Mouse (Mus musculus) erythroid progenitor cell, adult 5-6 weeks (primary cell): ENCODE measurements around the gene Gm10842. TPM values are rescaled to one million over a fixed set of nuclear protein-coding genes. Genes with fewer than 3 reads are reported as not detected.
A peak's percentile ranks its signal among the peaks of the same experiment; 100 is the strongest.
"Not testable (repeated sequence)": the region's sequence is repeated elsewhere in the genome, so short reads cannot be mapped to it uniquely, and the experiment has no call there.

Source experiments
- ATAC-seq: replicated peaks from 2 replicates; pipeline ENCODE4 v1.8.0; 2016; ENCODE audit warnings: moderate number of reproducible peaks, mild to moderate bottlenecking, moderate TSS enrichment, inconsistent platforms; ENCODE audit not compliant: poor library complexity, low FRiP score, severe bottlenecking
- total RNA-seq, 2 experiments: library from RNA; stranded (forward) in 1 of 2; stranded (reverse) in 1 of 2; fragments of 150-400 nt in 1 of 2; fragments of 186-747, 209-891 nt in 1 of 2; gene quantifications; 2 replicates each; pipeline versions ENCODE4 v1.2.3 to v1.2.4; 2015 to 2017; ENCODE audit warnings: low replicate concordance in 2 of 2

Gm10842 gene
- total RNA-seq (2015; ENCODE audit: low replicate concordance) (not detected in 2 replicates), total RNA-seq (2017; ENCODE audit: low replicate concordance) (not detected in 2 replicates)

GRCm38 (mm10) chr11:105146593-105146992, at the start of gene Gm10842:
Gene Gm10842, plus strand, starts transcription at chr11:105146893.
- ATAC-seq, result no peak

GRCm38 (mm10) chr11:105112448-105112847, 34.2 kb upstream of the Gm10842 start:
- 0 out of 2 replicates have a peak, but pooled peaks have one; percentile 19 for ATAC-seq

GRCm38 (mm10) chr11:105117814-105118213, 28.9 kb upstream of the Gm10842 start:
- ATAC-seq, result no peak

GRCm38 (mm10) chr11:105120551-105121061, 26.1 kb upstream of the Gm10842 start:
- no peak for ATAC-seq

GRCm38 (mm10) chr11:105121792-105122191, 24.9 kb upstream of the Gm10842 start:
- ATAC-seq, result not testable (repeated sequence)

GRCm38 (mm10) chr11:105123986-105124385, 22.7 kb upstream of the Gm10842 start:
- ATAC-seq, result peak; percentile 66

GRCm38 (mm10) chr11:105125735-105126519, 20.8 kb upstream of the Gm10842 start, which contains the start of gene Mettl2:
Gene Mettl2, plus strand, starts transcription at chr11:105126425.
- peak; percentile 91 for ATAC-seq

GRCm38 (mm10) chr11:105126520-105127029, 20.1 kb upstream of the Gm10842 start:
- ATAC-seq, result peak; percentile 23

GRCm38 (mm10) chr11:105135692-105136091, 11.0 kb upstream of the Gm10842 start:
- no peak for ATAC-seq

GRCm38 (mm10) chr11:105137255-105137654, 9.4 kb upstream of the Gm10842 start:
- ATAC-seq, result not testable (repeated sequence)

GRCm38 (mm10) chr11:105140512-105140911, 6.2 kb upstream of the Gm10842 start:
- ATAC-seq, result not testable (repeated sequence)

- no peak for ATAC-seq
These were observed 5.6 kb upstream of the Gm10842 start for GRCm38 (mm10) chr11:105141115-105141514.

- peak; percentile 41; the same call in 1 of the 2 replicates for ATAC-seq
These were observed 3.1 kb upstream of the Gm10842 start for GRCm38 (mm10) chr11:105143564-105143963.

GRCm38 (mm10) chr11:105144084-105144483, 2.6 kb upstream of the Gm10842 start:
- ATAC-seq, result peak; percentile 40; the same call in 1 of the 2 replicates

GRCm38 (mm10) chr11:105144508-105145210, 2.0 kb upstream of the Gm10842 start:
- ATAC-seq, result peak; percentile 61

GRCm38 (mm10) chr11:105145211-105145610, 1.5 kb upstream of the Gm10842 start:
- ATAC-seq, result no peak

GRCm38 (mm10) chr11:105149353-105149752, 2.7 kb downstream of the Gm10842 start:
- ATAC-seq, result no peak

- no peak for ATAC-seq
These were observed 3.1 kb downstream of the Gm10842 start for GRCm38 (mm10) chr11:105149766-105150165.

GRCm38 (mm10) chr11:105150691-105151090, 4.0 kb downstream of the Gm10842 start:
- ATAC-seq, result 0 out of 2 replicates have a peak, but pooled peaks have one; percentile 34
